Mouse (Mus musculus) heart, postnatal 0 days (tissue): ENCODE measurements around the gene Rab37. TPM values are rescaled to one million over a fixed set of nuclear protein-coding genes. Genes with fewer than 3 reads are reported as not detected.

Experiments
- ATAC-seq: fragments of 200-750 bp; cut with Nextera tagmentation; 2 replicates; pipeline ENCODE4 v1.8.0; 2017; ENCODE audit warnings: low read depth, moderate number of reproducible peaks, moderate library complexity; ENCODE audit not compliant: insufficient read depth
- DNase-seq: peaks from one replicate; pipeline ENCODE4 v3.0.0-alpha.2; 2016; ENCODE audit warnings: low spot score
- H3K27ac ChIP-seq: fragments of 300-500 bp; sonication (generic); 2 replicates; pipeline ENCODE4 v1.5.1; 2014; ENCODE audit warnings: low read depth, mild to moderate bottlenecking
- H3K27me3 ChIP-seq: fragments of 300-500 bp; sonication (generic); 2 replicates; pipeline ENCODE4 v1.6.1; 2014; ENCODE audit warnings: low read length, mixed read lengths; ENCODE audit not compliant: control insufficient read depth, insufficient read depth
- H3K36me3 ChIP-seq: fragments of 300-500 bp; sonication (generic); replicated peaks from 2 replicates; pipeline ENCODE4 v1.6.1; 2014; ENCODE audit warnings: low read length, mixed read lengths; ENCODE audit not compliant: control insufficient read depth, insufficient read depth
- H3K4me1 ChIP-seq: fragments of 300-500 bp; sonication (generic); 2 replicates; pipeline ENCODE4 v1.6.1; 2014; ENCODE audit warnings: antibody characterized with exemption; ENCODE audit not compliant: control insufficient read depth, insufficient read depth
- H3K4me2 ChIP-seq: fragments of 300-500 bp; sonication (generic); 2 replicates; pipeline ENCODE4 v1.6.1; 2014; ENCODE audit warnings: low read depth, mild to moderate bottlenecking, low read length, moderate library complexity
- H3K4me3 ChIP-seq: fragments of 300-500 bp; sonication (generic); 2 replicates; pipeline ENCODE4 v1.5.1; 2014; ENCODE audit warnings: low read depth, low read length
- H3K9ac ChIP-seq: fragments of 300-500 bp; sonication (generic); replicated peaks from 2 replicates; pipeline ENCODE4 v1.6.1; 2014; ENCODE audit warnings: low read depth, low read length, mixed read lengths
- H3K9me3 ChIP-seq: fragments of 300-500 bp; sonication (generic); replicated peaks from 2 replicates; pipeline ENCODE4 v1.6.1; 2016; ENCODE audit warnings: low read length; ENCODE audit not compliant: control insufficient read depth
- CTCF ChIP-seq: IDR thresholded peaks from 2 replicates; pipeline ENCODE4 v1.5.1; 2016; ENCODE audit warnings: antibody characterized with exemption, control low read depth, low read depth
- EP300 ChIP-seq: IDR thresholded peaks from 2 replicates; pipeline ENCODE4 v1.6.1; 2016; ENCODE audit warnings: antibody characterized with exemption, low read depth
- WGBS: fragments of 180-500 bp; shearing (Covaris S2); extraction: QIAGEN DNeasy Blood & Tissue Kit; methylation state at CpG from one replicate; pipeline ENCODE4 v1.1.7; 2014; 5-methylcytosine and 5-hydroxymethylcytosine counted together
- polyA plus RNA-seq: library from polyadenylated mRNA; unstranded; fragments of >200 nt; fragmentation: Nextera tagmentation; extraction: Ambion mirVana; gene quantifications from 2 replicates; pipeline ENCODE4 v1.2.1, GENCODE M21; 2015
- total RNA-seq: library from RNA; depleted of rRNA; stranded (reverse); fragments of >200 nt; gene quantifications from 2 replicates; pipeline ENCODE4 v1.2.3, GENCODE M21; 2014; ENCODE audit warnings: low replicate concordance

The Rab37 gene
- total and polyA plus RNA-seq, 2 experiments from 2014 or later = 1.3 to 2.0 TPM

DNA sequence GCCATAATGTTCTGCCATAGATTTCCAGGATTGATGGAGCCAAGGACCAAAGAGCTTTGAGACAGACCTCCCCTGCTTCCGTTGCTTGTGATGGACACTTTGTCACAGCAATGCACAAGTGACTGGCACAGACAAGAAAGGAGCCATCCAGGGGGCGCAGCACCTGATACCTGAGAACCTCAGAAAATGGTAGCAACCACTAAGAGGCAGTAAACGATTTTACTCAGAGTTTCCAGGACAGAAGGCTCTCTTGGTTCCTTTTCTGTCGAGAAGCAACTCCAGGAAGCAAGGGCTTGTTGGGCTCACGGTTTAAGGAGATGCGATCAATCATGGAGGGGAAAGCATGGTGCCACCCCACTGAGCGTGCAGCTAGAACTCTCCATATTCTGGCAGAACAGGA lies 5.0 kb upstream of the Rab37 start:
- no peak for TF ChIP-seq EP300
- no peak for TF ChIP-seq CTCF
- Histone ChIP-seq H3K4me1 (no peaks in the 10 kb centered on the region), H3K27me3 (peaks cover 36% of the 10 kb centered on the region), H3K4me3 (no peak overlapping the region), H3K36me3 (no peaks in the 10 kb centered on the region), H3K9ac (no peak overlapping the region), H3K9me3 (0 out of 2 replicates have a peak, but pooled peaks cover 3% of the 10 kb centered on the region), H3K4me2 (no peak overlapping the region), H3K27ac (no peak overlapping the region)
- DNase-seq (no peak), ATAC-seq (no peak)
- 51% methylated on average over 7 of the region's 7 CpGs for WGBS

GRCm38 (mm10) chr11:115089853-115090252 lies 1.4 kb upstream of the Rab37 start:
- 63% methylated on average over 6 of the region's 6 CpGs for WGBS
- 0 out of 2 replicates have a peak, but pooled peaks cover 3% of the 10 kb centered on the region for H3K9me3 ChIP-seq
- ATAC-seq (no peak), DNase-seq (no peak)
- no peak overlapping the region for H3K27ac ChIP-seq
- H3K4me2 ChIP-seq = no peak overlapping the region
- H3K27me3 ChIP-seq = peaks cover 39% of the 10 kb centered on the region
- H3K36me3 ChIP-seq = no peaks in the 10 kb centered on the region
- H3K4me1 ChIP-seq = no peaks in the 10 kb centered on the region
- no peak for TF ChIP-seq EP300
- H3K9ac ChIP-seq = no peak overlapping the region
- no peak overlapping the region for H3K4me3 ChIP-seq

DNA sequence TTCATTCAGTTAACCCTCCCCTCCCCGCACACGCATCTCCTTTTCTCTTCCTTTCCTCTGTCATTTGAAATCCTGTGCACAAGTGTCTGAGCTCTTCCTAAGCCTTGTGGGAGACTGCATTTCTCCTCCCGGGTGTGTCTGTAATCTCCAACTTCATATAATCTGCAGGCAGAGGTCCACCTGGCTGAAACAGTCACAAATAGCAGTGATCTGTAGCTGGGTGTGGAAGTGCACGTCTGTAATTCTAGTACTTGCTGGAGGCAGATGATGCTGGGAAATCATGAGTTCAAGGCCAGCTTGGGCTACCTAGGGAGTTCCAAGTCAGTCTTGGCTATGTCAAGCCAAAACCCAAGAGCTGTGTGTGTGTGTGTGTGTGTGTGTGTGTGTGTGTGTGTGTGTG lies 909 bp downstream of the Rab37 start:
- Histone ChIP-seq H3K4me1 (no peaks in the 10 kb centered on the region), H3K9me3 (0 out of 2 replicates have a peak, but pooled peaks cover 3% of the 10 kb centered on the region), H3K27ac (no peak overlapping the region), H3K36me3 (no peaks in the 10 kb centered on the region), H3K4me3 (no peak overlapping the region), H3K9ac (no peak overlapping the region), H3K4me2 (no peak overlapping the region), H3K27me3 (peaks cover 35% of the 10 kb centered on the region)
- DNase-seq (no peak), ATAC-seq (no peak)
- TF ChIP-seq CTCF = no peak
- no peak for TF ChIP-seq EP300
- WGBS = 23% methylated on average over 4 of the region's 4 CpGs

- TF ChIP-seq EP300 = no peak
- TF ChIP-seq CTCF = no peak
- H3K4me3 ChIP-seq = no peak overlapping the region
- no peaks in the 10 kb centered on the region for H3K4me1 ChIP-seq
- H3K27ac ChIP-seq = no peak overlapping the region
- H3K4me2 ChIP-seq = no peak overlapping the region
- ATAC-seq (no peak), DNase-seq (no peak)
- no peaks in the 10 kb centered on the region for H3K9me3 ChIP-seq
- 37% methylated on average over 10 of the region's 10 CpGs for WGBS
- H3K27me3 ChIP-seq = no peaks in the 10 kb centered on the region
- H3K36me3 ChIP-seq = no peaks in the 10 kb centered on the region
- no peak overlapping the region for H3K9ac ChIP-seq
These were observed 7.1 kb downstream of the Rab37 start for GRCm38 (mm10) chr11:115098203-115098932.

GRCm38 (mm10) chr11:115099241-115099840 lies 8.1 kb downstream of the Rab37 start:
- WGBS = 40% methylated on average over 16 of the region's 16 CpGs
- TF ChIP-seq CTCF (no peak), EP300 (no peak)

More at GRCm38 (mm10) chr11:115099241-115099840, 8.1 kb downstream of the Rab37 start:
- H3K27ac ChIP-seq = no peak overlapping the region
- H3K4me2 ChIP-seq = no peak overlapping the region
- no peak for DNase-seq
- no peak for ATAC-seq
- no peaks in the 10 kb centered on the region for H3K4me1 ChIP-seq
- no peaks in the 10 kb centered on the region for H3K36me3 ChIP-seq
- no peak overlapping the region for H3K4me3 ChIP-seq
- H3K9me3 ChIP-seq = no peaks in the 10 kb centered on the region
- no peaks in the 10 kb centered on the region for H3K27me3 ChIP-seq
- no peak overlapping the region for H3K9ac ChIP-seq
